Mouse (Mus musculus) kidney, adult 10 weeks (tissue): ENCODE results near the gene Cd7. TPM values are rescaled to one million over a fixed set of nuclear protein-coding genes. Genes with fewer than 3 reads are reported as not detected.

Experiments used
- polyA plus RNA-seq: library from polyadenylated mRNA; stranded (reverse); fragments of 350-450 nt; fragmentation: Illumina TruSeq; extraction: RNeasy Lipid Tissue Mini Kit (QIAGEN cat#74804); gene quantifications from one replicate; pipeline ENCODE4 v1.2.3, GENCODE M21; 2014; ENCODE audit warnings: low read depth, low replicate concordance

The Cd7 gene
- not detected for polyA plus RNA-seq

DNA sequence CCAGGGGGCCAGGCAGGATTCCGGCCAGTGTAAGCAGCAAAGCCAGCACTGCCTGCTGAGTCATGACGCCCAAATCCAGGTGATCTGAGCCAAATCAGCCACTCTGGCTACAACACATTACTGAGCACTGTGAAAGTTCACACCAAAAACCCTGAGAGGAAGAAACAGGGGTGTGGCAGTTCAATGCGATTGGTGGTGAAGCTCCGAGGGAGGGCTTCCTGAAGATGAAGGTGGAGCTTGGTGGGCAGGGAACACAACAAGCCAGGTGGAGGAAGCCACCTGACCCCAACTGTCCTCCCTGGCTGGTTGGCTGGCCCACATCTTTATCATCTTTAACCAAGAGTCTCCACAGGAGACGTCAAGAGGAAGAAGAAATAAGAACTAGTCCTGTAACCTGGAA is at the start of gene Cd7:
Gene Cd7, minus strand, starts transcription at position 117 of the 400 bp plus-strand sequence.

DNA sequence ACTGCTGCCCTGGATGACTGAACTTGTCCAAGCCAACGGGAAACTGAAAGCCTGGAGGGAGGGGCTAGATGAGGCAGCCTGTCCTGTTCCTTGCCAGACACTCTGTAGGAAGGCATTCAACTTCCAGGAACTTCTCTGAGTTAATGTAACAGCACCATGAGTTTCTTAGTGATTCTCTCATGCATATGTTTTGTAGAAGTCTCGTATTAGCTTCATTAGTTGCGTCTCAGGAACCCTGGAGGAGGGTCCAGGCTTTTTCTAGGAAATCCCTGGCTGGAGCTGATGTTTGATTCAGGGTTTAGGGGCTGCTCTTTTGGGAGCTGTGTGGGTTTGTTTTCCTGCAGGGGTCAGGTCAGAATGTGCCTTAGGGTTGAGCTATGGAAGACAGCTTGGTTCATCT is 41.9 kb upstream of the Cd7 start, which contains the start of gene Sectm1a:
Gene Sectm1a, minus strand, starts transcription at position 101 of the 400 bp plus-strand sequence.

DNA sequence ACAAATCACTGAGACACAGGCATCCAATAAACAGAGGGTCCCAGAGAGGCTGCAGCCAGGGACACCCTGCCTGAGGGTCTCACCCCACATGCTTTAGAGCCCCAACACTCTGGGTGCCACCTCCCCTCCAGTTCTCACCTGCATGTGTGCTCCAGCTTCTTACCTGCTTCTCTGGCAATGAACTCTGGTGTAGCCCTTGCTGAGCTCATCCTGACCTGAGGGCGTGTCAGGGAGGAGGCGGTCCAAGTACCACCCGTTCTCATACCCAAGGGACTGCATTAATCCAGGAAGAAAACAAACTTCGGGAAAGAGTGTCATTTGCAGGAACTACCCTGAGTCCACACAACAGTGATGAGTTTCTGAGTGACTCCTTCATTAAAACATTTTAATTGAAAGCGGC is 24.2 kb upstream of the Cd7 start, which contains the start of gene Sectm1b:
Gene Sectm1b, minus strand, starts transcription at position 191 of the 400 bp plus-strand sequence.

DNA sequence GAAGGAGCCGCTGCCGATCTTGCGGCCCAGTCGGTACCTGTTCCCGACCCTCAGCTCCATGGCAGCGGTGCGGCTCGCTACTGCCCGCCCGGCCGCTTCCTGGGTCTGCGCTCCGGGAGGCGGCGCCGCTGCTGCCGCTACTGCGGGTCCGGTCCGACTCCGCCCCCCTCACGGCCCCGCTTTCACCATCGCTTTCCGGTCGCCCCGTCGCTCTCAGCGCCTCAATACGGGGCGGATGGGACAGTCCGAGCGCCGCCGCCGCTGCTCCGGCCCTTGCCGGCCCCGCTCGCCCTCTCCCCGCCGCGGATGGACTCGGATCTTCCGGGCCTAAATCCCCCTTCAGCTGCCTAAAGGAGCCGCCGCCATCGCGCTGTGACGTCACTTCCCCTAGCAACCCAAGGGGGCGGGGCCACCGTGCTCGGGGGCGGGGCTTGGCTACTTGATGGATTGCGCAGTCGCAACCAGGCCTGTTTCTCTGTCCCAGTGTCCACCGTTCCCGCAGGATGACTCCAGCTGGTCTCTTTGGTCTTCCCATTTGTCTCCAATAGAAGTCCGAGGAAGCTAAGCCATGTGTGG is 48.2 kb downstream of the Cd7 start, which contains the start of gene Csnk1d:
Gene Csnk1d, minus strand, starts transcription at position 380 of the 576 bp plus-strand sequence.

Other genes with a start within 250 kb of the Cd7 start
- 7.1 TPM for gene Dus1l, start 243.0 kb downstream of the Cd7 start, polyA plus RNA-seq
- gene Fasn, start 214.9 kb downstream of the Cd7 start, polyA plus RNA-seq = 0.44 TPM
- gene Ccdc57, start 106.5 kb downstream of the Cd7 start, polyA plus RNA-seq = 0.28 TPM
- gene Slc16a3, start 90.9 kb downstream of the Cd7 start, polyA plus RNA-seq = not detected
- gene Csnk1d, start 48.1 kb downstream of the Cd7 start, polyA plus RNA-seq = 41.8 TPM
- gene Sectm1b, start 24.2 kb upstream of the Cd7 start, polyA plus RNA-seq = 33.1 TPM
- gene Sectm1a, start 41.8 kb upstream of the Cd7 start, polyA plus RNA-seq = 0.57 TPM
- gene Tex19.2, start 79.3 kb upstream of the Cd7 start, polyA plus RNA-seq = not detected
- gene Tex19.1, start 106.7 kb upstream of the Cd7 start, polyA plus RNA-seq = not detected
- not detected for gene Uts2r, start 120.9 kb upstream of the Cd7 start, polyA plus RNA-seq
- gene Hexdc, start 165.0 kb upstream of the Cd7 start, polyA plus RNA-seq = 5.1 TPM
- gene Ogfod3, start 165.3 kb upstream of the Cd7 start, polyA plus RNA-seq = 2.4 TPM
- gene Cybc1, start 189.9 kb upstream of the Cd7 start, polyA plus RNA-seq = 8.0 TPM
- gene Narf, start 197.8 kb upstream of the Cd7 start, polyA plus RNA-seq = 19.8 TPM
- gene Foxk2, start 220.6 kb upstream of the Cd7 start, polyA plus RNA-seq = 10.4 TPM